Mouse (Mus musculus): ENCODE measurements at regions not wholly inside any gene's neighbourhood (a gene's known extent, or its start where the extent isn't known, plus 50 kb on each side); places are given as distances from the start of the nearest gene placed in this dataset.

DNA sequence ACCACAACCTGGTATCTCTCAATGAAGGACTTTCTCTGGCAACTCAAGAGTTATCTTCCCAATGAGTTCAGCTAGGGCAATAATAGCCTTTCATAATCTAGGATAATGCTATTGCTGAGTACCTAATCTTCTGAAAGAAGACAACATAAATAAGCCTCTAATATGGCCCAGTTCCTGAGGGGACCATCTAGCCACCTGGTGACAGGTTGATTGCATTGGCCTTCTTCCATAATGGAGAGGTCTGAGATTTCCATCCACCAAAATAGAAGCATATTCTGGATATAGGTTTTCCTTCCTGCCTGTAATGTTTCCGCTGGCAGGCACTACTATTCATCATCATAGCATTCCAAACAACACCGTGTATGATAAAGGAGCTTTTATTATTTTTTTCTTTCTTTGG is 1694.2 kb upstream of the Gm6569 start:
- TF ChIP-seq POLR2A (IDR thresholded peaks at IDR 0.05; ENCODE audit: extremely low read depth, insufficient read depth, low read length), result no peak
- no peak for TF ChIP-seq CTCF (IDR thresholded peaks at IDR 0.05; ENCODE audit: low read depth, low read length)
